Mouse (Mus musculus) forebrain, embryonic 14.5 days (tissue): ENCODE results near the gene Ilk. TPM values are rescaled to one million over a fixed set of nuclear protein-coding genes. Genes with fewer than 3 reads are reported as not detected.

Experiments used
- ATAC-seq: fragments of 200-750 bp; cut with Nextera tagmentation; 2 replicates; pipeline ENCODE4 v1.8.0; 2017; ENCODE audit warnings: mild to moderate bottlenecking, moderate library complexity
- DNase-seq: peaks from one replicate; pipeline ENCODE4 v3.0.0-alpha.2; 2015; ENCODE audit warnings: low spot score
- H3K27ac ChIP-seq: fragments of 300-500 bp; sonication (generic); 2 replicates; pipeline ENCODE4 v1.5.1; 2014; ENCODE audit warnings: low read depth, mild to moderate bottlenecking, control low read depth, low read length, moderate library complexity
- H3K27me3 ChIP-seq: fragments of 300-500 bp; sonication (generic); replicated peaks from 2 replicates; pipeline ENCODE4 v1.6.1; 2014; ENCODE audit warnings: low read length, control low read depth, mixed read lengths; ENCODE audit not compliant: control insufficient read depth, insufficient read depth
- H3K36me3 ChIP-seq: fragments of 300-500 bp; sonication (generic); 2 replicates; pipeline ENCODE4 v1.6.1; 2014; ENCODE audit warnings: low read length, control low read depth; ENCODE audit not compliant: control insufficient read depth, insufficient read depth
- H3K4me1 ChIP-seq: fragments of 300-500 bp; sonication (generic); 2 replicates; pipeline ENCODE4 v1.6.1; 2014; ENCODE audit warnings: antibody characterized with exemption, low read length, control low read depth; ENCODE audit not compliant: control insufficient read depth, insufficient read depth
- H3K4me2 ChIP-seq: fragments of 300-500 bp; sonication (generic); 2 replicates; pipeline ENCODE4 v1.6.1; 2014; ENCODE audit warnings: mild to moderate bottlenecking, control low read depth, low read length
- H3K4me3 ChIP-seq: fragments of 300-500 bp; sonication (generic); 2 replicates; pipeline ENCODE4 v1.5.1; 2014; ENCODE audit warnings: low read depth, low read length, control low read depth
- H3K9ac ChIP-seq: fragments of 300-500 bp; sonication (generic); 2 replicates; pipeline ENCODE4 v1.6.1; 2014; ENCODE audit warnings: mild to moderate bottlenecking, low read length, control low read depth, moderate library complexity
- H3K9me3 ChIP-seq: fragments of 300-500 bp; sonication (generic); replicated peaks from 2 replicates; pipeline ENCODE4 v1.6.1; 2016; ENCODE audit warnings: low read length, control low read depth, mixed read lengths; ENCODE audit not compliant: control insufficient read depth
- WGBS: fragments of 180-500 bp; shearing (Covaris S2); extraction: QIAGEN DNeasy Blood & Tissue Kit; methylation state at CpG from one replicate; pipeline ENCODE4 v1.1.7; 2014; 5-methylcytosine and 5-hydroxymethylcytosine counted together
- polyA plus RNA-seq: library from polyadenylated mRNA; unstranded; fragments of >200 nt; fragmentation: Nextera tagmentation; extraction: Ambion mirVana; gene quantifications from 2 replicates; pipeline ENCODE4 v1.2.1, GENCODE M21; 2014

Gene Ilk
- 207 and 214 TPM in 2 replicates for polyA plus RNA-seq

DNA sequence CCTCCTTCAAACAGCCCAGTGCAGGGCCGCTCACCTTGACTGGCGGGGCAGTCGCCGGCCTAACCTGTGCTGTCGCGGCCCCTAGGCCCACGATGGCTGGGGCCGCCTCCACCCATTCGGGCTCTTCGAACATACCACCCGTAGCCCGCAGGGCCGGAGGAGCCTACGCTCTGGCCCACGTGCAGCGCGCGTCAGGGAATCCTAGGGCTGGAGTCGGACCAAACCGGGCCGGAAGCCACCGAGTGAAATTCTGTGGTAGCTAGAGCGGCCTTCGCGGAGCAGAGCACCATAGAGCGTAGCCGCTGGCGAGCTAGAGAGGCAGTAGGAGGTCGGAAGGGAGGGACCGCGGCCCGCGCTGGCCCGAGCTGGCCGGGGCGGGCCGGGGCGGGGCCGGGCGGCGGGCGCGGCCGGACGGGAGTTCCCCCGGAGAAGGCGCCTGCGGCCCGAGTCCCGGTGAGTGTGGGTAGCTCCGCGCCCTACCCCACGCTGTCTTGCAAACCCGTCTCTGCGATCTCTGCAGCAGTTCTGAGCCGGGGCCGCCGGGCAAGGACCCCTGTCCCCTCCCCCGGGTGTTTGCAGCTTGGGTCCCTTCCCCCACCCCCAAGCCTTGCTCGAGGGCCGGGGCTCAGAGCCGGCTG is at the start of gene Ilk:
Gene Ilk, plus strand, starts transcription at position 329 of the 638 bp plus-strand sequence.
- under 1% methylated on average over 53 of the region's 62 CpGs for WGBS
- Histone ChIP-seq H3K27me3 (no peaks in the 10 kb centered on the region), H3K4me1 (peaks cover 3% of the 10 kb centered on the region; the same call in 1 of the 2 replicates), H3K4me2 (peak within 1 kb of the TSS; percentile 76), H3K4me3 (peak within 1 kb of the TSS; percentile 87), H3K36me3 (peaks cover 43% of the 10 kb centered on the region), H3K9ac (peak within 1 kb of the TSS; percentile 90), H3K9me3 (no peaks in the 10 kb centered on the region), H3K27ac (peak within 1 kb of the TSS; percentile 66; the same call in 1 of the 2 replicates)
- DNase-seq: peak; percentile 92
- ATAC-seq: peak; percentile 97

DNA sequence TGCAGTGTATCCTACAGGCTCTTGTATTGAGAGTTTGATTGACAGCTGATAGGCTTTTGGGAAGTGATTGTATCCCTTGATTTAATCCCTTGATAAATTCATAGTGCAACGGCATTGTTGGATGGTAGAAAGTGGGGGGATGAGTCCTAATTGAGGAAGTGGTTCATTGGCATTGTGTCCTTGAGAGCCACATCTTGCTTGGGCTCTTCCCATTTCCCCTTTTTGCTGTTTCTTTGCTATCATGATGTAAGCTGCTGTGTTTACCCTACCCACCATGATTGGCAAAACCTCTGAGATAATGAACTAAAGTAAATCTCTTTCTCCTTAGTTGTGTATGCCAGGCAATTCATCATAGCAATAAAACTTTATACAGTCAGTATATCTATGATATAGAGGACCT is 45.5 kb upstream of the Ilk start:
- Histone ChIP-seq H3K9me3 (no peaks in the 10 kb centered on the region), H3K4me1 (no peaks in the 10 kb centered on the region), H3K27me3 (no peaks in the 10 kb centered on the region), H3K9ac (no peak overlapping the region), H3K27ac (no peak overlapping the region), H3K36me3 (no peaks in the 10 kb centered on the region), H3K4me3 (no peak overlapping the region), H3K4me2 (no peak overlapping the region)
- DNase-seq (no peak), ATAC-seq (no peak)
- 79% methylated on average over 1 of the region's 1 CpGs for WGBS

DNA sequence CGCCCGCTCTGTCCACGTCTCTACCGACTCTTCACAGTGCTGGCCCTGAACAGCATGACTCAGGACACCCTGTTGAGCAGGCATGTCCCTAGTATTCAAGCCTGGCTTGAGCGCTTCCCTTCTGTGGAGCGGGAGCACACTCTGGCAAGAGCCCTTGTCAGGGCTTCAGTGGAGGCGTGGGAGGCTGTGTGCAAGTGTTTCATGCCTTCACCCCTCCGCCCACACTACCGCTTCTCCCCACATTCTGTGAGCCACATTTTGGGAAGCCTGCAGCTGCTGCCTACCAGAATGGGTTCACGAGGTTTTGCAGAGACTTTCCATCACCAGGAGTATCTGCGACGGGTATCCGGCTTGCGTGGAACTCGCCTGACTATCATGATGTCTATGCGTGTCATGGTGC is 33.2 kb upstream of the Ilk start:
- Histone ChIP-seq H3K27me3 (no peaks in the 10 kb centered on the region), H3K36me3 (no peaks in the 10 kb centered on the region), H3K4me1 (no peaks in the 10 kb centered on the region), H3K27ac (no peak overlapping the region), H3K9ac (no peak overlapping the region), H3K4me3 (no peak overlapping the region), H3K9me3 (no peaks in the 10 kb centered on the region), H3K4me2 (no peak overlapping the region)
- DNase-seq (no peak), ATAC-seq (no peak)
- 84% methylated on average over 16 of the region's 16 CpGs for WGBS

DNA sequence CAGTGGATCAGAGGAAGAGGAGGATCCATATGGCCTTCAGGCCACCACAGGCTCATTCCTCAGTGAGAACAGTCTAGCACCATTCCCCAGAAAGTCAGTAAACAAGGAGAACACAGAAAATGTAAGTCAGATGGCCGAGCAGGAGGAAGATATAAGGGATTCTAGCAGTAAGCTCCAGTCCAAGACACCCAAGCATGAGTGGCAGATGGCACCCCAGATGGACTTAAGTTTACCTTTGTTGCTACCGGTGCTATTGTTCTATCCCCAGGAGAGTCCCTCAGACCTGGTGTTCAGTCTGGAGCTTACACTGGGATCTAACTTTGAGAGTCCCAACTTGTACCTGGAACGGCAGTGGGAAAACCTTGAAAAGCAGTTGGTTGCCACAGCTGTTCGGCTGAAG is 32.6 kb upstream of the Ilk start:
- no peaks in the 10 kb centered on the region for H3K4me1 ChIP-seq
- ATAC-seq: no peak
- no peaks in the 10 kb centered on the region for H3K27me3 ChIP-seq
- no peaks in the 10 kb centered on the region for H3K36me3 ChIP-seq
- H3K4me2 ChIP-seq: no peak overlapping the region
- no peak overlapping the region for H3K27ac ChIP-seq
- H3K4me3 ChIP-seq: no peak overlapping the region
- no peak overlapping the region for H3K9ac ChIP-seq
- H3K9me3 ChIP-seq: no peaks in the 10 kb centered on the region
- no peak for DNase-seq
- 89% methylated on average over 4 of the region's 4 CpGs for WGBS

DNA sequence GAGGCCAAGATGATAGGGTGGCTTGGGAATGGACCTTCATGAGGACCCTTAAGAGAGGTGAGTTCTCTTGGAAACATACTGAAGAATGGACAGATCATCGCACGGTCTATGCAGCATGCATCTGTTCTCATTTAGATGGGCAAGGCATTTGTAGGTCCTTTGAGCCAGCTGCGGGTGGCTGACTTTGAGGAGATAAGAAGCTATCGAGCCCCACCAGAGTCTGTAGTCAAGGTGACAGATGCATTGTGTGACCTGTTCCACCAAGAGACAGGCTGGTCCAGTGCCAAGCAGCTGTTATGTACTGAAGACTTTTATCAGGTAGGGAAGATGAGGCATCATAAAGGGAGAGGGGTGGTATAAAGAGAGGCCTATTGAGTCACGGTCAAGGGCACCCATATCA is 27.7 kb upstream of the Ilk start:
- no peaks in the 10 kb centered on the region for H3K27me3 ChIP-seq
- ATAC-seq: no peak
- 92% methylated on average over 5 of the region's 5 CpGs for WGBS

DNA sequence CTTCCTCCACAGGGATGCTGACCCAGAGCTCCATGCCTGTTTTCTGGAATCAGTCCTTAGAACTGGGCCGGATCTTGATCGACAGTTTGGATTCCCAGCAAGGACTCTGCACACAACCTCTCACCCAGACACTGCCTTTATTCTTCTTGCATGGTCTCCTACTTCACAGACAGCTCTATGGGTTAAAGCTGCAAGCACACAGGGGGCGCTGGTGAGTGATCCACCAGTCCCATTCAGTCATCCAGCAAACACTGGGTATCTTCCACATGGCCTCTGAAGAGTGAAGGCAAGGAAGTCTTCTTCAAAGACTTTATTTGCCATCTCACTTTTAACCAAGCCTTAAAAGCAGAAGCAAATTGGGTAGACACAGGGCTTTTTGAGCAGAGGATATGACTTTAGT is 21.0 kb upstream of the Ilk start:
- Histone ChIP-seq H3K27me3 (no peaks in the 10 kb centered on the region), H3K4me3 (no peak overlapping the region), H3K4me2 (no peak overlapping the region), H3K9me3 (no peaks in the 10 kb centered on the region), H3K4me1 (no peaks in the 10 kb centered on the region), H3K27ac (no peak overlapping the region), H3K36me3 (no peaks in the 10 kb centered on the region), H3K9ac (no peak overlapping the region)
- no peak for DNase-seq
- WGBS: 64% methylated on average over 3 of the region's 3 CpGs
- no peak for ATAC-seq

More for the DNA sequence above, 27.7 kb upstream of the Ilk start:
- Histone ChIP-seq H3K9ac (no peak overlapping the region), H3K4me2 (no peak overlapping the region), H3K27ac (no peak overlapping the region), H3K4me3 (no peak overlapping the region), H3K4me1 (no peaks in the 10 kb centered on the region), H3K9me3 (no peaks in the 10 kb centered on the region), H3K36me3 (no peaks in the 10 kb centered on the region)
- no peak for DNase-seq

DNA sequence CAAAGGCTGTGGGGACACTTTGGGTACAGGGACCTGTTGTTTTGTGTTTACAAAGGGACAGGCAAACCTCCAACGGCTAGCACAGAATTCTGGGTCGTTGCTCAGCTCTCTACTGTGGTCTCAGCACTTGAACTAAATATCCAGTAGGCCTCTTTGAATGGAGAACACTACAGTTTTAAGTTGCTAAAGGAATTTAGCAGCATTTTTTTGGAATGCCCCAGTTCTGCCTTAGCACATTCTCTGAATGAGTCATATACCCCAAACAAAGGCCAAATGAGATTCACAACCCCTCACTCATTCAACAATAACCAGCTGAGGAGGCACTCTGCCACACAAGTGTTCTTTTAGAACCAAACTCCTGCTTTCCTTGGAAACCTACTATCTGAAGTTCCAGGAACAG is 14.5 kb upstream of the Ilk start:
- ATAC-seq (no peak), DNase-seq (no peak)
- H3K4me3 ChIP-seq: no peak overlapping the region
- H3K9ac ChIP-seq: no peak overlapping the region
- no peaks in the 10 kb centered on the region for H3K27me3 ChIP-seq
- no peaks in the 10 kb centered on the region for H3K36me3 ChIP-seq
- 63% methylated on average over 2 of the region's 2 CpGs for WGBS
- H3K4me1 ChIP-seq: no peaks in the 10 kb centered on the region
- H3K4me2 ChIP-seq: no peak overlapping the region
- no peaks in the 10 kb centered on the region for H3K9me3 ChIP-seq
- no peak overlapping the region for H3K27ac ChIP-seq

DNA sequence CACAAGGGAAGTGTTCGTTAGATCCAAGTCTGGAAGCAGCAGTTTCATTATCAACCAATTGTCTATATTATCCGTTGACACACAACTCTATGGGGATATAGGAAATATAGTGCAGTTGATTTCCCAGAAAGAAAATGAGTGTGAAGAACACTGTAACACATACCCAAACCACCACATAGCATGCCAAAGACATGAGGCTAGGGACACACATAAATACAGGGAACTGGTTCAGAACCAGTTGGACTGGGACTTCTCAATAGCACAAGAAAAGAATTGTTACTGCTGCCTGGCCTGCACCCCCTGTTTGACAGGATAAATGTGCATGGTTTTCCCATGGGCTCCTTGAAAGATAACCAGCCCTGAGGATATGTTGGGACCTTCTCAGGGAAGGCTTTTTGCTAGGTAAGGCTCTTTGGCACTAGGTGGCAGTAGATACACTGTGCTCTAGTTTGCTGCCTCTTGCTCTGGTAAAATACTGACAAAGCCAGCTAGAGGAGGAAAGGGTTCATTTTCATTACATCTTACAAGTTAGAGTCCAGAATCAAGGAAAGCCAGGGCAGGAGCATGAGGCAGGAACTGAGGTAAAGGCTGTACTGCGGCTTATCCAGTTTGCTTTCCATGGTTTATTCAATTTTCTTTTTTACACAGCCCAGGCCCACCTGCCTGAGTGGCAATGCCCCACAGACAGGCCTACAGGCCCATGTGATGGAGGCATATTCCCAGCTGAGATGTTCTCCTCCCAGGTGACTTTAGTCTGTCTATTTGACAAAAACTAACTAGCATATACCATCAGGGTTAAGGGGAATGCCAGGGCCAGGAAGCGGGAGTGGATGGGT is 10.0 kb upstream of the Ilk start:
- H3K36me3 ChIP-seq: peaks cover 17% of the 10 kb centered on the region
- H3K27ac ChIP-seq: no peak overlapping the region; the same call in 1 of the 2 replicates
- H3K4me1 ChIP-seq: no peaks in the 10 kb centered on the region
- peak; percentile 83 for ATAC-seq
- WGBS: 84% methylated on average over 4 of the region's 4 CpGs
- no peaks in the 10 kb centered on the region for H3K9me3 ChIP-seq
- H3K4me2 ChIP-seq: no peak overlapping the region
- peak; percentile 89 for DNase-seq
- H3K27me3 ChIP-seq: no peaks in the 10 kb centered on the region
- H3K4me3 ChIP-seq: no peak overlapping the region
- H3K9ac ChIP-seq: no peak overlapping the region

DNA sequence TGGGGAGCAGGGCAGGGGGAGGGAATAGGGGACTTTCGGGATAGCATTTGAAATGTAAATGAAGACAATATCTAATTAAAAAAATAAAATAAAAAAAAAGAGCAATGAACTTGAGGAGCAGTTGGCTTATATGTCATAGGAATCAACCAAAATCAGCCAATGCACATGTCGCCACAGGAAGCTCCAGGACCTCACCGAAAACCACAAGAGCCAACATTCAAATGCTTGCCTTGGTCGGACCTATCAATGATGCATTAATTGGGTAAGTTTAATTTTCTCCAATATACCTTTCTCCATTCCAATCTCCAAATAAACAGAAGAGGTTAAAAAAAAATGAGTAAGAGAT is 9.4 kb upstream of the Ilk start:
- 94% methylated on average over 4 of the region's 4 CpGs for WGBS
- no peak overlapping the region for H3K27ac ChIP-seq
- DNase-seq: no peak

More for the DNA sequence above, 9.4 kb upstream of the Ilk start:
- Histone ChIP-seq H3K4me1 (no peaks in the 10 kb centered on the region), H3K27me3 (no peaks in the 10 kb centered on the region), H3K9ac (no peak overlapping the region), H3K4me2 (no peak overlapping the region), H3K9me3 (no peaks in the 10 kb centered on the region), H3K36me3 (peaks cover 20% of the 10 kb centered on the region), H3K4me3 (no peak overlapping the region)
- no peak for ATAC-seq
